Mouse (Mus musculus) stomach, embryonic 16.5 days (tissue): ENCODE results near the gene Lrrc8b. TPM values are rescaled to one million over a fixed set of nuclear protein-coding genes. Genes with fewer than 3 reads are reported as not detected.

Experiments
- ATAC-seq: fragments of 200-750 bp; cut with Nextera tagmentation; 2 replicates; pipeline ENCODE4 v1.8.0; 2017; ENCODE audit warnings: moderate number of reproducible peaks, moderate TSS enrichment; ENCODE audit not compliant: insufficient read depth, low FRiP score
- H3K27ac ChIP-seq: fragments of 300-500 bp; sonication (generic); 2 replicates; pipeline ENCODE4 v1.5.1; 2014; ENCODE audit warnings: low read length
- H3K27me3 ChIP-seq: fragments of 300-500 bp; sonication (generic); 2 replicates; pipeline ENCODE4 v1.6.1; 2014; ENCODE audit warnings: low read length, control low read depth, mixed read lengths; ENCODE audit not compliant: control insufficient read depth, insufficient read depth
- H3K36me3 ChIP-seq: fragments of 300-500 bp; sonication (generic); 2 replicates; pipeline ENCODE4 v1.6.1; 2014; ENCODE audit warnings: low read length; ENCODE audit not compliant: control insufficient read depth, insufficient read depth
- H3K4me1 ChIP-seq: fragments of 300-500 bp; sonication (generic); 2 replicates; pipeline ENCODE4 v1.6.1; 2014; ENCODE audit warnings: low read length, control low read depth, mixed read lengths; ENCODE audit not compliant: control insufficient read depth, insufficient read depth
- H3K4me2 ChIP-seq: fragments of 300-500 bp; sonication (generic); 2 replicates; pipeline ENCODE4 v1.6.1; 2014; ENCODE audit warnings: low read depth, low read length, mixed read lengths
- H3K4me3 ChIP-seq: fragments of 300-500 bp; sonication (generic); replicated peaks from 2 replicates; pipeline ENCODE4 v1.5.1; 2014; ENCODE audit warnings: mild to moderate bottlenecking, low read length
- H3K9ac ChIP-seq: fragments of 300-500 bp; sonication (generic); 2 replicates; pipeline ENCODE4 v1.6.1; 2014; ENCODE audit warnings: low read length
- H3K9me3 ChIP-seq: fragments of 300-500 bp; sonication (generic); replicated peaks from 2 replicates; pipeline ENCODE4 v1.6.1; 2016; ENCODE audit warnings: low read length, control low read depth; ENCODE audit not compliant: control insufficient read depth
- WGBS: fragments of 180-500 bp; shearing (Covaris S2); extraction: QIAGEN DNeasy Blood & Tissue Kit; methylation state at CpG from one replicate; pipeline ENCODE4 v1.1.7; 2014; 5-methylcytosine and 5-hydroxymethylcytosine counted together
- polyA plus RNA-seq: library from polyadenylated mRNA; unstranded; fragments of >200 nt; fragmentation: Nextera tagmentation; extraction: Ambion mirVana; gene quantifications from 2 replicates; pipeline ENCODE4 v1.2.1, GENCODE M21; 2015

Lrrc8b gene
- polyA plus RNA-seq, 1 experiment from 2014 or later = 6.0 TPM

GRCm38 (mm10) chr5:105526766-105527165 is 111.2 kb downstream of the Lrrc8b start:
- 90% methylated on average over 9 of the region's 9 CpGs for WGBS
- H3K9ac ChIP-seq = no peak overlapping the region
- H3K9me3 ChIP-seq = no peaks in the 10 kb centered on the region
- no peak overlapping the region for H3K4me3 ChIP-seq
- ATAC-seq = no peak
- no peak overlapping the region for H3K4me2 ChIP-seq
- no peak overlapping the region for H3K27ac ChIP-seq
- no peaks in the 10 kb centered on the region for H3K36me3 ChIP-seq
- peaks cover 3% of the 10 kb centered on the region; the same call in 1 of the 2 replicates for H3K4me1 ChIP-seq
- no peaks in the 10 kb centered on the region for H3K27me3 ChIP-seq

GRCm38 (mm10) chr5:105527477-105528331 is 112.1 kb downstream of the Lrrc8b start:
- H3K4me2 ChIP-seq = no peak overlapping the region
- no peaks in the 10 kb centered on the region for H3K36me3 ChIP-seq
- H3K27ac ChIP-seq = no peak overlapping the region
- ATAC-seq = no peak
- H3K9me3 ChIP-seq = no peaks in the 10 kb centered on the region
- no peak overlapping the region for H3K9ac ChIP-seq
- no peak overlapping the region for H3K4me3 ChIP-seq
- no peaks in the 10 kb centered on the region for H3K27me3 ChIP-seq
- WGBS = 73% methylated on average over 23 of the region's 23 CpGs
- H3K4me1 ChIP-seq = peaks cover 3% of the 10 kb centered on the region; the same call in 1 of the 2 replicates

GRCm38 (mm10) chr5:105530576-105530975 is 115.0 kb downstream of the Lrrc8b start:
- no peak overlapping the region for H3K27ac ChIP-seq
- H3K4me3 ChIP-seq = no peak overlapping the region
- no peaks in the 10 kb centered on the region for H3K9me3 ChIP-seq
- no peak overlapping the region for H3K4me2 ChIP-seq
- H3K9ac ChIP-seq = no peak overlapping the region
- ATAC-seq = no peak
- H3K27me3 ChIP-seq = no peaks in the 10 kb centered on the region
- H3K4me1 ChIP-seq = peaks cover 3% of the 10 kb centered on the region; the same call in 1 of the 2 replicates
- no peaks in the 10 kb centered on the region for H3K36me3 ChIP-seq
- 61% methylated on average over 6 of the region's 6 CpGs for WGBS

- no peaks in the 10 kb centered on the region for H3K36me3 ChIP-seq
- H3K27ac ChIP-seq = no peak overlapping the region
- no peaks in the 10 kb centered on the region for H3K9me3 ChIP-seq
- no peak for ATAC-seq
- no peaks in the 10 kb centered on the region for H3K27me3 ChIP-seq
- H3K4me3 ChIP-seq = no peak overlapping the region
- 87% methylated on average over 3 of the region's 3 CpGs for WGBS
- no peak overlapping the region for H3K9ac ChIP-seq
- peaks cover 3% of the 10 kb centered on the region; the same call in 1 of the 2 replicates for H3K4me1 ChIP-seq
- H3K4me2 ChIP-seq = no peak overlapping the region
Measured at GRCm38 (mm10) chr5:105535186-105535585, 119.6 kb downstream of the Lrrc8b start.

GRCm38 (mm10) chr5:105536172-105536571 is 120.6 kb downstream of the Lrrc8b start:
- no peak for ATAC-seq
- no peak overlapping the region for H3K27ac ChIP-seq
- H3K4me2 ChIP-seq = no peak overlapping the region
- H3K27me3 ChIP-seq = no peaks in the 10 kb centered on the region
- H3K4me3 ChIP-seq = no peak overlapping the region
- no peak overlapping the region for H3K9ac ChIP-seq
- WGBS = 87% methylated on average over 2 of the region's 2 CpGs
- no peaks in the 10 kb centered on the region for H3K36me3 ChIP-seq
- 0 out of 2 replicates have a peak, but pooled peaks cover under 1% of the 10 kb centered on the region for H3K4me1 ChIP-seq
- no peaks in the 10 kb centered on the region for H3K9me3 ChIP-seq

GRCm38 (mm10) chr5:105537101-105537723 is 121.6 kb downstream of the Lrrc8b start:
- Histone ChIP-seq H3K9ac (no peak overlapping the region), H3K4me1 (no peaks in the 10 kb centered on the region), H3K36me3 (no peaks in the 10 kb centered on the region), H3K27ac (no peak overlapping the region), H3K4me2 (no peak overlapping the region), H3K27me3 (no peaks in the 10 kb centered on the region), H3K9me3 (no peaks in the 10 kb centered on the region), H3K4me3 (no peak overlapping the region)
- WGBS = 76% methylated on average over 11 of the region's 11 CpGs
- no peak for ATAC-seq

Other genes starting within 250 kb of the Lrrc8b start
- 0.43 and 0.45 TPM in 2 replicates for gene Gbp10, start 176.2 kb upstream of the Lrrc8b start, polyA plus RNA-seq
- 0.09 TPM in 1 of 2 replicates, not detected in the other for gene Gm43302, start 122.1 kb upstream of the Lrrc8b start, polyA plus RNA-seq
- 2.1 and 2.6 TPM in 2 replicates for gene Gbp6, start 122.1 kb upstream of the Lrrc8b start, polyA plus RNA-seq
- 13.3 and 14.8 TPM in 2 replicates for gene Lrrc8c, start 103.6 kb downstream of the Lrrc8b start, polyA plus RNA-seq